Mouse (Mus musculus) layer of hippocampus, adult 2 months (tissue): ENCODE data around the gene 1110017D15Rik. TPM values are rescaled to one million over a fixed set of nuclear protein-coding genes. Genes with fewer than 3 reads are reported as not detected.

Experiments used
- DNase-seq, 2 experiments: peaks; one replicate each; pipeline ENCODE4 v3.0.0; 2022; ENCODE audit warnings: low spot score in 2 of 2
- H3K27ac ChIP-seq: fragments of 200-600 bp; 2 replicates; pipeline ENCODE4 v1.8.1; 2022
- H3K4me3 ChIP-seq: fragments of 200-600 bp; 2 replicates; pipeline ENCODE4 v1.8.1; 2022; ENCODE audit warnings: mild to moderate bottlenecking
- CTCF ChIP-seq: fragments of 200-600 bp; conservative IDR thresholded peaks from 2 replicates; pipeline ENCODE4 v1.8.1; 2022; ENCODE audit warnings: antibody characterized with exemption, mild to moderate bottlenecking, moderate library complexity
- total RNA-seq, 2 experiments: library from RNA; stranded (reverse); gene quantifications; 2 replicates each; pipeline ENCODE4 v1.2.3; 2021

The 1110017D15Rik gene
- total RNA-seq, 2 experiments from 2014 or later, result 4.5 to 6.1 TPM

DNA sequence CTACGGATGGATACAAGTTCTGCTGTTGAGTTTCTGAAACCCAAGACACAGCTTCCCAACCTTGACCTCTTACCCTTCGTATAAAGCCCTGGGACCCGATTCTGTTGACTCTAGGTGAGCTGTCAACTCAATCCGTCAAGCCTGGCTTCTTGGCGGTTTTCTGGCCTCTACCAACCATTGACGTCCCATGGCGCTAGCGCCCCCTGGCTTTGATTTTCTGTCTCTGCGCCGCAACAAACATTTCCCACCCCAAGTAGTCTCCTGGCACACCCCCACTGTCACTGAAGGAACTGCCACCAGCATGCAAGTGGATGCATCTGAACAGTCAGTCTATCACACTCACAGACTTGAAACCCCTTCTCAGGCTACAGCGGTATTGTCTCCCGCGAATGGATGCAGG, 11.0 kb downstream of the 1110017D15Rik start:
- DNase-seq, result peak in 1 of 2 experiments; percentile 69
- peak overlapping the region; percentile 87 for H3K27ac ChIP-seq
- peak; percentile 83 for TF ChIP-seq CTCF
- H3K4me3 ChIP-seq, result peak overlapping the region; percentile 60; the same call in 1 of the 2 replicates

DNA sequence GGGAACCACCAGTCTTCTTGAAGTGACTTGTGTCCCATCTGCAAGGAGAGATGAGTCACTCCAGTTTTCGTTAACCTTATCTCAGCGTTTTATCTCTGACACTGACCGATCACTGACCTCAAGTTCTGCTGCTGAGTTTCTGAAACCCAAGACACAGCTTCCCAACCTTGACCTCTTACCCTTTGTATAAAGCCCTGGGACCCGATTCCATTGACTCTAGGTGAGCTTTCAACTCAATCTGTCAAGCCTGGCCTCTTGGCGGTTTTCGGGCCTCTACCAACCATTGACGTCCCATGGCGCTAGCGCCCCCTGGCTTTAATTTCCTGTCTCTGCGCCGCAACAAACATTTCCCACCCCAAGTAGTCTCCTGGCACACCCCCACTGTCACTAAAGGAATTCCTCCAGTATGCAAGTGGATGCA, 12.0 kb downstream of the 1110017D15Rik start:
- peak; percentile 67 for TF ChIP-seq CTCF
- H3K27ac ChIP-seq, result no peak overlapping the region

DNA sequence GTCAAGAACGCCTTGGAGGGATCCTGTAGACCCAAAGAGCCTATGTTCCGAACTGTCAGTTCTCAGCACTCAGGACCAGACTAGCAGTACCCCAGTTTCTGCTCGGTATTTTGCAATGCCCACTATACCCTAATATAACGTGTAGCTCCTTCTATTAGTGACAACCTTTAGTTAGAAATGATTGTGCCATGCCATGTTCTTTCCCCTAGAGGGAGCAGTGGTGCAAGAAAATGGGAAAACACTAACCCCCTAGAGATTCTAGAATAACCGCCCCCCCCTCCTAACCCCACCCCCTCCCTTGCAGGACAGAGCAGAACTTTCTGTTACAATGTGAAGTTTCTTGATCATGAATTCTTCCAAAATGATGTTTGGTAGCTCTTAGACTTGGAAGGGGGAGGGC, 12.8 kb downstream of the 1110017D15Rik start:
- H3K27ac ChIP-seq, result no peak overlapping the region
- no peak for DNase-seq
- peak; percentile 69 for TF ChIP-seq CTCF
- H3K4me3 ChIP-seq, result no peak overlapping the region

More for the DNA sequence above, 12.0 kb downstream of the 1110017D15Rik start:
- H3K4me3 ChIP-seq, result no peak overlapping the region
- DNase-seq, result no peak

DNA sequence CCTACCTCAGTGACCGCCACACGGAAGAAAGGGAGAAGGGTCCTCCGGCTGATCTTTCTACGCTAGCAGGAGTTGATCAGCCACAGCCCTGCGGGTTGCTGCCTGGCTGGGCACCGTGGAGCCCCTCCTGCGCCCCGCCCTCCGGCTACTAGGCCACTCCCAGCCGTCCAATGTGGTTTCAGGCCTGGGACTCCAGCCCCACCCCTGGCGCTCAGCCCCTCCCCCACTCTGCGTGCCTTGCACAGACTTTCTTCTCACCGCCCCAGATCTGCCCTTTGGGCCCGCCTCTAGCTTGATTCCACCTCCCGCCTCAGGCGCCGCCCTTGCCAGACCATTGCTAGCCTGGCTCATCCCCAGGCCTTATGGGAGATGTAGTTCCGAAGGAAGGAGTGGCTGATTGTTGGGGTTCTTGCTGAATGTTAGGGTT, 14.1 kb downstream of the 1110017D15Rik start, which contains the start of gene AI464131:
Gene AI464131, minus strand, starts transcription at position 91 of the 427 bp plus-strand sequence.
- peak; percentile 92 to 96 for DNase-seq
- H3K4me3 ChIP-seq, result peak within 1 kb of the TSS; percentile 55
- peak within 1 kb of the TSS; percentile 83 for H3K27ac ChIP-seq
- peak; percentile 39 for TF ChIP-seq CTCF

DNA sequence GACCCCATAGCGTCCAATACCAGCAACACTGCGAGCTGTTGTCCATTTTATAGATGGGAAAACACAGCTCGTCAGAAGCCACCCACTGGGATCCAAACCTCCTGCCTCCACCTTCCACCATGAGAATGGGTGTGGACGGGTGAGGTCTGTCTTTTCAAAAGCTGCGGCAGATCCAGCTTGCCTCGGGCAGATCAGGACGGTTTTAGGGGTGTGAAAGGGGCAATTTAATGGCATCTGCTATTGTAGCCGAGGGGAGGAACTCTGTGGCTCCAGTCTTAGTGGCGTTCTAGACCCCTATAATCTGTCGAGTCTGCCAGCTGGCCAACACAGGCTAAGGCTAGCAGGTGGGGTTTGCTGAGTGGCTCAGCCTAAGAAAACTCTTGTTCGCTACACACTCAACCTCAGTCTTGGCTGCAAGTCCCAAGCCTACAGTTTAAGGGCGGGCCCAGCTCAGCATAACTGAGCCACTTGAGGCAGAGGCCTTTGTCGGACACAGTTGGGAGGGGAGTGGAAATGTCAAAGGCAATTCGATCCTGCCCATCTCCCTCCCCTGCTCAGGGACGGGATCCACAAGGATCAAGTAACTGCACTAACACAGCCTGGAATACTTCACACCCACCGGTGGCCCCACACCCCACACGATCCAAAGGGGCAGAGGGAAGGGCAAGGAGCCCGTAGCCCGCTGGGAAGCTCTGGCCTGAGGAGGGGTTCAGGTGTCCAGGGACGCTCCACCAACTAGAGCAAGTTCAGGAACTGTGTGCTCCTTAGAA, 14.8 kb downstream of the 1110017D15Rik start:
- TF ChIP-seq CTCF, result no peak

DNA sequence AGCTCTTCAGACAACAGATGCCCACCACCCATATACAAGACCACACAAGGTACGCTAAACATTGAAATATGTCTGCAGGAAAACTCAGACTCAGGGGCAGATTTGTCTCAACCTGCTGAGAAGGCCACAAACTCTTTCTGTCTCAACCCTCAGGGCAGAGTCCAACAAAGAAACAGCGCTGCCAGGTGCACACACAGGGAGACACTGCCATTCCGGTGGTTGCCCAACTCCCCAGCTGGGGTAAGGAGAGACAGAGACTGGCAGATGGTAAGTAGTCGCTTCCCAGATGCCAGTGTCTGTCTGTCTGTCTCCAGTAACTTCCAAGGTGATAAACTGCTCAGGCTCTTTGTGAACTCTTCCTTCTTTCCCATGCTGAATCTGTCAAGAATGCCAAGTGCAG, 16.3 kb downstream of the 1110017D15Rik start:
- H3K27ac ChIP-seq, result peak overlapping the region; percentile 83
- H3K4me3 ChIP-seq, result peak overlapping the region; percentile 55; the same call in 1 of the 2 replicates
- TF ChIP-seq CTCF, result no peak
- no peak for DNase-seq

More for the DNA sequence above, 14.8 kb downstream of the 1110017D15Rik start:
- H3K4me3 ChIP-seq, result peak overlapping the region; percentile 55
- peak overlapping the region; percentile 83 for H3K27ac ChIP-seq
- DNase-seq, result no peak

DNA sequence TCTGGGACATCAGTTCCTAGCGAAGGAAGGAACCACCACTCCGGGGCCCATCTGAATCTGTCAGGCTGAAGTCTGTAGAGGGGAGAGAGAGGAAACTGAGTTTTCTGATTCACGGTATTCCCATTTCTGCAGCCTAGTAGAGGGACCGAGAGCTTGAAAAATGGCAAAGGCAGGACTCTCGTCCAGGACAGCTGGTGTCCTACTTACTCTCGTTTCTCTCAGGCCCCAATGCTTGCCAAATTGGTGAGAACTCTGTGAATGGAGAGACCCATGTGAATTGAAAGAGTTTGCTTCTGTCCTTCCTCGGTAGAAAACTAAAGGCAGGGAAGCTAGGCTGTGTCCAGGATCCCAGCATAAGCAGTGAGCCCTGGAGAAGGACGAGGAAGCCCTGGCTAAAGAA, 17.5 kb downstream of the 1110017D15Rik start:
- Histone ChIP-seq H3K4me3 (no peak overlapping the region), H3K27ac (peak overlapping the region; percentile 83)
- DNase-seq, result no peak
- no peak for TF ChIP-seq CTCF

DNA sequence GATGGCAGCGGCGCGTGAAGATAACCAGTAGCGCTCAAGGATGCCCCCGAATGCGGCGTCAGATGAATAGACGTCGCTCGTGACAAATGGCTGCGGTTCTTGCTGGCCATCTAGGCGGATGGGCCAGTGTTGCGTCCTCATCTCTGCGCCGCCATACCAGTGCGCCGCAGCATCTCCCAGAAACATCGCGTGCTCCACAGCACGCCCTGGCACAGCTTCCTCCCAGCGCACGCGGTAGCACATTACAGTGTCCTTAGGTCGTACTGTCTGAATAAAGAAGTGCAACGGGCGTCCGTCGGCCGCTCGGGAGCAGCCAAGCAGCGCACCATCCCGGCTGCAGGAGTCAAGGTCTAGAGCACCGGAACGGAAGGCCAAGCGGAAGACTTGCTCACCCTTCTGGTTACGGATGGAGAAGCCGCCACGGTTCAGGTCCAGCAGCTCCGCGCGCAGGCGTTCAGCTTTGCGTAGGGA, 18.2 kb downstream of the 1110017D15Rik start:
- Histone ChIP-seq H3K27ac (peak overlapping the region; percentile 83), H3K4me3 (no peak overlapping the region; the same call in 1 of the 2 replicates)
- no peak for DNase-seq
- TF ChIP-seq CTCF, result no peak

DNA sequence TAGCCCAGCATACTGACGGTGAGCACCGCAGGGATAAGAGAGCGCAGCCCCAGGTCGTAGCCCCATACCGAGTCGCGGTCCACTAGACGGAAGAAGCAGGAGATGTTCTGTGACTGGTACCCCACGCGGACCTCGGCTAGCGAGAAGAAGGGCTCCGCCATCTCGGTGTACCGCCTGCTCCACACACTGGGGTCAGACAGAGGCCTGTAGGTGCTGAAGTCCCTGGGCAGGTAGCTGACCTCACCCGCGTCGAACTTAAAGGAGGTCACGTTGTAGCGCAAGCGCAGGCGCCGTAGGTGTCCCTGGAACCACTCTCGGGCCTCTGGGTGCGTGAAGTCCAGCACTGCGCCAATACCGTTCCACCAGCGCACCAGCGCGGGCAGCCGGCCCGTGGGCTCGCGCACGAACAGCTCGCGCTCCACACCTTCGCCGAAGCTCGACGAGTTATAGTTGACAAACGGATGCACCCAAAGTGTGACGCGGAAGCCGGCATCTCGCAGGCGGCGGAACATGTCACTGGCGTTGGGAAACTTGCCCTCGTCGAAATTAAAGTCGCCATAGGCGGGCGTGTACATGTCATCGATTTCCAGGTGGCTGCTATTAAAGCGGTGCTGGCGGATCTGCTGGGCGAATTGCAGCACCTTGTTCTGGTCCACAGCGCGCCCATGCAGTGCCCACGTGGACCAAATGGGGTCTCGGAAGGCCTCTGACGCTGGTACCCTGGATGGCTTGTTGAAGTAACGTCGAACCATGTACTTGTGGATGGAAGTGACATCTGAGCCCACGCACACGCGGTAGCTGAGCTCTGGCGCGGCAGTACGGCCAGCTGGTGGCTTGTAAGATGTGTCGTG, 18.9 kb downstream of the 1110017D15Rik start:
- Histone ChIP-seq H3K4me3 (peak overlapping the region; percentile 40), H3K27ac (peak overlapping the region; percentile 83)
- DNase-seq, result no peak
- TF ChIP-seq CTCF, result no peak

DNA sequence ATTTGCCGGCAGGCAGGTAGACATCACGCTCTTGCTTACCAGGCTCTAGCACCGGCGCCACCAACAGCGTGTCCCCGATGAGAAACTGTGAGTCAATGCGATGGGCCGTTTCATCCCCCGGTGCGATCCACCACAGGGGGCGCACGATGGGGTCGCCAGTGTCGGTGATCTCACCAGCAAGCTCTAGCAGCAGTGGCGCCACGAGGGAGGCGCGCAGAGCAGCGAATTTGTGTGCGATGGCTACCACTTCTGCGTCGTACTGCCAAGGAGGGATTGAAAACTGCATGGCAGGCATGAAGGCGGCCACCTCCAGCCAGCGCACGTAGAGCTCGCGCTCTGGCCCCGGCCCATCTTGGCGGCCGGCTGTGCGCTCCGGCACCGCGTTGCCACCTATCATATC, 19.6 kb downstream of the 1110017D15Rik start:
- TF ChIP-seq CTCF, result peak; percentile 67
- Histone ChIP-seq H3K27ac (peak overlapping the region; percentile 80), H3K4me3 (peak overlapping the region; percentile 40)
- no peak for DNase-seq

DNA sequence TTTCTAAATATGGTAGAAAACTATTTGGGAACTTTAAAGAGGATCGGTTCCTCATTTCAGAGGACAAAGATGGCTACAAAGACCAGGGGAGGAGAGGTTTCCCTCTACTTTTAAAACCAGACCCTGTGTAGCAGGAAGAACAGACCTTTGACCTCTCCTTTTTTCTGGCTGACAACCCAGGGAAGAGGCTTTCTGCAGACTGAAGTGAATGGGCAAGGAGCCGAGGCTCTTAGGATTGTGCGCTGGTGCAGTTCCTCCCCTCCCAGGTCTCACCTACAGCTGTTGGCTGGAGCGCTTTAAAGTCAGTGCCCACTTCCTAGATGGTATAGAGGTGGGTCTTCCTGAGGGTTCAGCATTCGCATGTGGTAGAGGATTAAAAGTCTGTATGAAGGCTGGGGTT, 20.1 kb downstream of the 1110017D15Rik start:
- peak overlapping the region; percentile 40; the same call in 1 of the 2 replicates for H3K4me3 ChIP-seq
- TF ChIP-seq CTCF, result no peak
- H3K27ac ChIP-seq, result peak overlapping the region; percentile 80
- no peak for DNase-seq

DNA sequence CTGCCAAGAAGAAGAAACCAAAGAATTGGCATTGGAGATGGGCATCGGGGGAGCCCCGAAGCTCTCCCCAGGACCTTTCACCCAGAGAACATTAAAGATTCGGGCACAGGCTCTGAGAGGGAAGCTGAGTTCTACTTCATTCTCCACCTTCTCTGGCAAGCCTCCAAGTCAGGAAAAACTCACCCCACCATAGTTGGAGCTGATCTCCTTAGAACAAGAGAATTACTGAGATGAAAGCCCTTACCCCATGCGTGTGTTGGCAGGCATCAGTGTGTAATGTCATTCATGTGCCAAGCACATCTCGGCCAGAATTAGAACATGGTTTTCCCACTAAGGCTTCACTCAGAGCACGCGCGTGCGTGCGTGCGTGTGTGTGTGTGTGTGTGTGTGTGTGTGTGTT, 21.3 kb downstream of the 1110017D15Rik start:
- peak overlapping the region; percentile 80 for H3K27ac ChIP-seq
- peak; percentile 47 to 63 for DNase-seq
- TF ChIP-seq CTCF, result no peak

DNA sequence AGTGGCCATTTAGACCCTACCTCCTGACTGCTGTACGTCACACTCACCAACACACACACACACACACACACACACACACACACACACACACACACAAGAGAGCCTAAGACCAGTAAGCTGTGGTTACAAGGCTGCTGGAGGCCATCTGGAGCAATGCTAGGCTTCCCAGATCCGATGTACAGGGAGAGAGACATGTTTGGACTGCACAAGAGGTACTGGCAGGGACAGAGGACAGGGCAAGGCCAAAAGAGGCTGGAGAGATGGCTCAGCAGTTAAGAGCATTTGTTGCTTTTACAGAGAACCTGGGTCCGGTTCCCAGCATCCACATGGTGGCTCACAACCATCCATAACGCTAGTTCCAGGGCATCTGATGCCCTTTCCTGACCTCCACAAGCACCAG, 22.1 kb downstream of the 1110017D15Rik start:
- Histone ChIP-seq H3K4me3 (no peak overlapping the region; the same call in 1 of the 2 replicates), H3K27ac (peak overlapping the region; percentile 80)
- no peak for DNase-seq
- TF ChIP-seq CTCF, result no peak

More for the DNA sequence above, 21.3 kb downstream of the 1110017D15Rik start:
- no peak overlapping the region for H3K4me3 ChIP-seq
